Mouse (Mus musculus): ENCODE measurements around the gene Eef2kmt.

DNA sequence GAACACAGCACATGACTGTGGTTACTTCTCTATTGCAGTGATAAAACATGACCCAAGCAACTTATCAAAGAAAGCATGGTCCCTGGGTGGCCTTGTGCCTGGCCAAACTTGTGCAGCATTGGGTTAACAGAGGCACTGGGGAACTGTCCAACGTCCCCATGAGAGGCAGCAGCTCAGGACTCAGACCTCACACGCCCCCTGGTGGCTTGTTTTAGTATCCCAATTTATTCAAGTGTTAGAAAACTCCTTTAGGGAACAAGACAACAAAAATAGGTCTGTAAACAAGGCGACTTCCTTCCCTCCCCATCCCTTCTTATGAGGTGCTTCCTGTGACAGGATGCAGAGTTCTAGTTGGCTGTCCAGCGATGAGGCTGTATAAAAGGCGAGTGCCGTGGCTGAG lies 60.7 kb downstream of the Eef2kmt start:
- peak; percentile 63 for TF ChIP-seq CTCF (IDR thresholded peaks at IDR 0.05; ENCODE audit: borderline replicate concordance, insufficient read depth, low read depth, low read length)
- TF ChIP-seq POLR2A (IDR thresholded peaks at IDR 0.05; ENCODE audit: borderline replicate concordance, insufficient read depth, low read length) = no peak
